Mouse (Mus musculus): ENCODE measurements at regions not wholly inside any gene's neighbourhood (a gene's known extent, or its start where the extent isn't known, plus 50 kb on each side); places are given as distances from the start of the nearest gene placed in this dataset.
A peak's percentile ranks its signal among the peaks of the same experiment; 100 is the strongest.

GRCm38 (mm10) chr5:62545785-62546184 lies 220.2 kb downstream of the Arap2 start:
- DNase-seq (ENCODE audit: low spot score): no peak

- DNase-seq (ENCODE audit: low spot score): no peak
Measured at GRCm38 (mm10) chr5:62539304-62539703, 226.7 kb downstream of the Arap2 start.

- DNase-seq (ENCODE audit: low spot score): no peak
Measured at GRCm38 (mm10) chr5:62511827-62512226, 254.1 kb downstream of the Arap2 start.

- DNase-seq (ENCODE audit: low spot score): peak; percentile 56
Measured at GRCm38 (mm10) chr5:62483521-62483920, 282.4 kb downstream of the Arap2 start.

GRCm38 (mm10) chr5:62480967-62481366 lies 285.0 kb downstream of the Arap2 start:
- DNase-seq (ENCODE audit: low spot score): no peak

GRCm38 (mm10) chr5:62473412-62473811 lies 292.5 kb downstream of the Arap2 start:
- DNase-seq (ENCODE audit: low spot score): no peak

- no peak for DNase-seq (ENCODE audit: low spot score)
Measured at GRCm38 (mm10) chr5:62466802-62467201, 299.2 kb downstream of the Arap2 start.

GRCm38 (mm10) chr5:62462574-62462973 lies 303.4 kb downstream of the Arap2 start:
- no peak for DNase-seq (ENCODE audit: low spot score)
